Mouse (Mus musculus): ENCODE results near the gene 9030624G23Rik. TPM values are rescaled to one million over a fixed set of nuclear protein-coding genes. Genes with fewer than 3 reads are reported as not detected.

Gene 9030624G23Rik
- polyA plus RNA-seq (2015; fragmentation: Illumina TruSeq; extraction: RNeasy Lipid Tissue Mini Kit (QIAGEN cat#74804); ENCODE audit: insufficient read depth, low read depth, low replicate concordance): not detected

GRCm38 (mm10) chr12:24097108-24097520 lies at the start of gene 9030624G23Rik:
TSS of gene 9030624G23Rik (minus strand) at chr12:24097246.

Data from pancreas, adult 10 weeks (tissue).